Mouse (Mus musculus) embryonic facial prominence, embryonic 13.5 days (tissue): ENCODE results near the gene Cnga4. TPM values are rescaled to one million over a fixed set of nuclear protein-coding genes. Genes with fewer than 3 reads are reported as not detected.
A peak's percentile ranks its signal among the peaks of the same experiment; 100 is the strongest.
"Not testable (repeated sequence)": the region's sequence is repeated elsewhere in the genome, so short reads cannot be mapped to it uniquely, and the experiment has no call there.

ENCODE experiments used
- ATAC-seq: fragments of 200-750 bp; cut with Nextera tagmentation; 2 replicates; pipeline ENCODE4 v1.8.0; 2017; ENCODE audit warnings: low read depth; ENCODE audit not compliant: insufficient number of reproducible peaks, insufficient read depth, low FRiP score, low TSS enrichment
- H3K27ac ChIP-seq: fragments of 300-500 bp; sonication (generic); 2 replicates; pipeline ENCODE4 v1.5.1; 2015; ENCODE audit warnings: moderate library complexity, mild to moderate bottlenecking, inconsistent platforms
- H3K27me3 ChIP-seq: fragments of 300-500 bp; sonication (generic); 2 replicates; pipeline ENCODE4 v1.6.1; 2015; ENCODE audit warnings: mild to moderate bottlenecking, inconsistent platforms
- H3K36me3 ChIP-seq: fragments of 300-500 bp; sonication (generic); 2 replicates; pipeline ENCODE4 v1.6.1; 2015; ENCODE audit warnings: mild to moderate bottlenecking, inconsistent platforms
- H3K4me1 ChIP-seq: fragments of 300-500 bp; sonication (generic); 2 replicates; pipeline ENCODE4 v1.6.1; 2015; ENCODE audit warnings: inconsistent platforms
- H3K4me2 ChIP-seq: fragments of 300-500 bp; sonication (generic); 2 replicates; pipeline ENCODE4 v1.6.1; 2015; ENCODE audit warnings: moderate library complexity, mild to moderate bottlenecking, inconsistent platforms
- H3K4me3 ChIP-seq: fragments of 300-500 bp; sonication (generic); 2 replicates; pipeline ENCODE4 v1.5.1; 2015; ENCODE audit warnings: mild to moderate bottlenecking, inconsistent platforms
- H3K9ac ChIP-seq: fragments of 300-500 bp; sonication (generic); 2 replicates; pipeline ENCODE4 v1.6.1; 2015; ENCODE audit warnings: mild to moderate bottlenecking, inconsistent platforms
- H3K9me3 ChIP-seq: fragments of 300-500 bp; sonication (generic); 2 replicates; pipeline ENCODE4 v1.6.1; 2016; ENCODE audit warnings: inconsistent platforms
- WGBS: fragments of 180-500 bp; shearing (Covaris S2); methylation state at CpG from one replicate; pipeline ENCODE4 v1.1.7; 2015; ENCODE audit warnings: mixed read lengths; 5-methylcytosine and 5-hydroxymethylcytosine counted together
- polyA plus RNA-seq: library from polyadenylated mRNA; unstranded; fragments of >200 nt; fragmentation: Nextera tagmentation; extraction: Ambion mirVana; gene quantifications from 2 replicates; pipeline ENCODE4 v1.2.1, GENCODE M21; 2015

Cnga4 gene
- polyA plus RNA-seq, 1 experiment from 2014 or later: not detected

- H3K9ac ChIP-seq: no peak overlapping the region
- no peaks in the 10 kb centered on the region for H3K4me1 ChIP-seq
- 0 out of 2 replicates have a peak, but pooled peaks cover 2% of the 10 kb centered on the region for H3K27me3 ChIP-seq
- no peak overlapping the region for H3K27ac ChIP-seq
- ATAC-seq: no peak
- 88% methylated on average over 5 of the region's 5 CpGs for WGBS
- H3K36me3 ChIP-seq: no peaks in the 10 kb centered on the region
- no peak overlapping the region for H3K4me3 ChIP-seq
- H3K9me3 ChIP-seq: no peaks in the 10 kb centered on the region
- no peak overlapping the region for H3K4me2 ChIP-seq
Measured at GRCm38 (mm10) chr7:105418106-105418505, 13.7 kb downstream of the Cnga4 start.

DNA sequence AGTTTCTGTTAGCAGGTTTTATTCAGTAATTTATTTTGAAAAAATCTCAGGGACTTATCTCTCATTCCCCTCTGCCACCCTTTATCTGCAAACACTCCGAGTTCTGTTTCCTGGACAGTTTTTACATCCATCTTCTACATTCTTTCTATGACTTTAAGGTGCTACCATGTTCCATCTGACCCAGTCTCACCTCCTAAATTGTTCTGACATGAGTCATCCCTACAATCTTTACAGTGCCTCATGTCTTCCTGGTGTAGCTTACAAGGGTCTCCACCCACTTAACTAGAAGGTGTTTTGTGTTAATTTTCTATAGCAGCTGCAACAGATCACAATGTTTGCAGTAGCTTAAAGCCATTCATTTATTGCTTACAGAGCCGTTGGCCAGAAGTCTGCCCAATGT, 16.5 kb downstream of the Cnga4 start:
- H3K4me2 ChIP-seq: no peak overlapping the region
- H3K27ac ChIP-seq: no peak overlapping the region
- H3K9ac ChIP-seq: no peak overlapping the region
- peaks cover 6% of the 10 kb centered on the region for H3K4me1 ChIP-seq
- H3K9me3 ChIP-seq: no peaks in the 10 kb centered on the region
- ATAC-seq: no peak
- H3K27me3 ChIP-seq: peaks cover 30% of the 10 kb centered on the region
- 54% methylated on average over 2 of the region's 2 CpGs for WGBS
- no peak overlapping the region for H3K4me3 ChIP-seq
- no peaks in the 10 kb centered on the region for H3K36me3 ChIP-seq

- 25% methylated on average over 5 of the region's 5 CpGs for WGBS
- Histone ChIP-seq H3K27me3 (peaks cover 55% of the 10 kb centered on the region), H3K4me3 (no peak overlapping the region), H3K4me2 (no peak overlapping the region), H3K9me3 (no peaks in the 10 kb centered on the region), H3K9ac (no peak overlapping the region), H3K36me3 (no peaks in the 10 kb centered on the region), H3K4me1 (peaks cover 9% of the 10 kb centered on the region), H3K27ac (no peak overlapping the region)
- ATAC-seq: no peak
Measured at GRCm38 (mm10) chr7:105424368-105424767, 20.0 kb downstream of the Cnga4 start.

DNA sequence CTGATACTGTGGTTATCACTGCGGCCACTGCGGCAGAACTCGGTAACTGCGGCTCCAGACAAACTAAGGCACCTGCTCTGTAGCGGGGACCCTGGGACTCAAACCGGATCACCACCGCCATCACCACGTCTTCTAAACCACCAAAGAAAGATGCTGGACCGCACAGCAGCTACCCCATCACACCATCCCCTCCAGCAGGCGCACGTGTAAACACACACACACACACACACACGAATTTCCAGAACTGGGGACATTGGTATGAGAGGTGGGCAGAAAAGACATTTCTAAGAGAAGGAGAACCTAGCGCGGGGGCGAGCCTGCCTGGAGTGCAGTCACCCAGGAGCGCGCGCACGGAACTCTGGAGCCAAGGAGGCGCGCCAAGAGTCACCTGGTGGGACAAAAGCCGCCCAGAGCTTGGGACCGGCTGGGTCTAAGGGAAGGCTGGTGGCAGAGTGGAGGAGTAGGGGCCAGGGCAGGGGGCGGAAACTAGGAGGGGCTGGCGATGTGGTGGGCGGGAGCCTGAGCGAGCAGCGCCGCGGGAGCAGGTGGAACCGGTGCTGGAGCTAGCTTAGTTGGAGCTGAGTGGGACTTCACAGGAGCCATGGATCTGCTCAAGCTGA, 21.2 kb downstream of the Cnga4 start, which contains the start of gene Cckbr:
Cckbr (plus strand) TSS at position 308 of the 620 bp plus-strand sequence.
- WGBS: 1% methylated on average over 31 of the region's 31 CpGs
- peak within 1 kb of the TSS; percentile 36; the same call in 1 of the 2 replicates for H3K9ac ChIP-seq

DNA sequence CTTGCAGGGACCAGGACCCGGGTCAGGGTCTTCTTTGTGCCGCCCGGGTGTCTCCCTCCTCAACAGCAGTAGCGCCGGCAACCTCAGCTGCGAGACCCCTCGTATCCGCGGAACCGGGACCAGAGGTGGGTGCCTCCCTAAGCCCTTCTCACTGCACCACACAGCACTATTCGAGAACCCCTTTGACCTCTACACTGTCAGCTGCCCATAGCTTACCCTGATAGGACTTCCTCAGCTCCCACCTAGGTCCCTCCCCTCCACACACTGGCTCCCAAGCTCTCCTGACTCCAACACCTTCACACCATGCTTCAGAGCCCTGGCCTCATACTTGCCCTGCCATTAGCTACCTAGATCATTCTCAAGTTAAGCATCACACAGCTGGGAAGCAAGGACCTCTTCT, 21.7 kb downstream of the Cnga4 start:
- Histone ChIP-seq H3K27me3 (peaks cover 59% of the 10 kb centered on the region), H3K9me3 (no peaks in the 10 kb centered on the region), H3K36me3 (no peaks in the 10 kb centered on the region), H3K27ac (no peak overlapping the region), H3K4me2 (peak overlapping the region; percentile 78), H3K9ac (peak overlapping the region; percentile 36; the same call in 1 of the 2 replicates), H3K4me1 (peaks cover 9% of the 10 kb centered on the region), H3K4me3 (peak overlapping the region; percentile 44)
- 0 out of 2 replicates have a peak, but pooled peaks have one; percentile 28 for ATAC-seq
- 2% methylated on average over 11 of the region's 11 CpGs for WGBS

More for the DNA sequence above, 21.2 kb downstream of the Cnga4 start, which contains the start of gene Cckbr:
- Histone ChIP-seq H3K36me3 (no peaks in the 10 kb centered on the region), H3K4me1 (peaks cover 9% of the 10 kb centered on the region), H3K27me3 (peaks cover 59% of the 10 kb centered on the region), H3K4me3 (peak within 1 kb of the TSS; percentile 44), H3K9me3 (no peaks in the 10 kb centered on the region), H3K4me2 (peak within 1 kb of the TSS; percentile 78), H3K27ac (no peak within 1 kb of the TSS)
- peak; percentile 68 for ATAC-seq

- H3K27me3 ChIP-seq: peaks cover 18% of the 10 kb centered on the region
- H3K9me3 ChIP-seq: no peaks in the 10 kb centered on the region
- H3K36me3 ChIP-seq: no peaks in the 10 kb centered on the region
- no peak overlapping the region for H3K4me2 ChIP-seq
- no peaks in the 10 kb centered on the region for H3K4me1 ChIP-seq
- 54% methylated on average over 1 of the region's 1 CpGs for WGBS
- no peak overlapping the region for H3K9ac ChIP-seq
- no peak overlapping the region for H3K4me3 ChIP-seq
- no peak for ATAC-seq
- no peak overlapping the region for H3K27ac ChIP-seq
Measured at GRCm38 (mm10) chr7:105432058-105432457, 27.7 kb downstream of the Cnga4 start.

DNA sequence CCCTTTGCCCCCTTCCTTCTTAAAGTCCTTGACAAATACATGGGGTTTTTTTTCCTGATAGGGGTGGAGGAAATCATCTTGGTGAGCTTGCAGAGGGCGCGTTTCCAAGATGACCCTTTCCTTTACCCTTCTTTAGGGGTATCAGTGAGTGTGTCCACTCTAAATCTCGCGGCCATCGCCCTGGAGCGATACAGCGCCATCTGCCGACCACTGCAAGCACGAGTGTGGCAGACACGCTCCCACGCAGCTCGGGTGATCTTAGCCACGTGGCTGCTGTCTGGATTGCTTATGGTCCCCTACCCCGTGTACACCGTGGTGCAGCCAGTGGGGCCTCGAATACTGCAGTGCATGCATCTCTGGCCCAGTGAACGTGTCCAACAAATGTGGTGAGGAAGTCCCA, 29.5 kb downstream of the Cnga4 start:
- Histone ChIP-seq H3K4me2 (no peak overlapping the region), H3K4me3 (no peak overlapping the region), H3K9ac (no peak overlapping the region), H3K27ac (no peak overlapping the region), H3K27me3 (0 out of 2 replicates have a peak, but pooled peaks cover 4% of the 10 kb centered on the region), H3K36me3 (no peaks in the 10 kb centered on the region), H3K4me1 (no peaks in the 10 kb centered on the region), H3K9me3 (no peaks in the 10 kb centered on the region)
- 88% methylated on average over 17 of the region's 17 CpGs for WGBS
- ATAC-seq: no peak

DNA sequence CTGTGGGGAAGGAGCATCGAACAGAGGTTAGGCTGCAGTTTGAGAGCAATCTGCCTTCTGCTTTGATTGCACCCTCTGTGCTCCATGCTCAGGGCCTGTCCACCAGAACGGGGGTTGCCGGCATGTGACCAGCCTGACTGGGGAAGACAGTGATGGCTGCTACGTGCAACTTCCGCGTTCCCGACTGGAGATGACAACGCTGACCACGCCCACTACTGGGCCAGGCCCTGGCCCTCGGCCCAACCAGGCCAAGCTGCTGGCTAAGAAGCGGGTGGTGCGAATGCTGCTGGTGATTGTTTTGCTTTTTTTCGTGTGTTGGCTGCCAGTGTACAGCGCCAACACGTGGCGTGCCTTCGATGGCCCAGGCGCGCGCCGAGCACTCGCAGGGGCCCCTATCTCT, 30.4 kb downstream of the Cnga4 start:
- ATAC-seq: no peak
- Histone ChIP-seq H3K4me1 (no peaks in the 10 kb centered on the region), H3K9me3 (no peaks in the 10 kb centered on the region), H3K36me3 (no peaks in the 10 kb centered on the region), H3K27ac (no peak overlapping the region), H3K4me2 (no peak overlapping the region), H3K27me3 (0 out of 2 replicates have a peak, but pooled peaks cover under 1% of the 10 kb centered on the region), H3K9ac (no peak overlapping the region), H3K4me3 (no peak overlapping the region)
- whole genome bisulfite sequencing: 86% methylated on average over 22 of the region's 22 CpGs

- ATAC-seq: no peak
- Histone ChIP-seq H3K4me1 (no peaks in the 10 kb centered on the region), H3K27me3 (no peaks in the 10 kb centered on the region), H3K27ac (no peak overlapping the region), H3K9ac (no peak overlapping the region), H3K9me3 (no peaks in the 10 kb centered on the region), H3K4me3 (no peak overlapping the region), H3K36me3 (no peaks in the 10 kb centered on the region), H3K4me2 (no peak overlapping the region)
- WGBS: 54% methylated on average over 7 of the region's 7 CpGs
Measured at GRCm38 (mm10) chr7:105437979-105438772, 33.8 kb downstream of the Cnga4 start.

GRCm38 (mm10) chr7:105441426-105441825, 37.1 kb downstream of the Cnga4 start:
- Histone ChIP-seq H3K27ac (no peak overlapping the region), H3K4me3 (no peak overlapping the region), H3K9me3 (no peaks in the 10 kb centered on the region), H3K9ac (no peak overlapping the region), H3K4me2 (no peak overlapping the region), H3K36me3 (no peaks in the 10 kb centered on the region), H3K4me1 (no peaks in the 10 kb centered on the region), H3K27me3 (no peaks in the 10 kb centered on the region)
- 57% methylated on average over 4 of the region's 4 CpGs for WGBS
- ATAC-seq: no peak

DNA sequence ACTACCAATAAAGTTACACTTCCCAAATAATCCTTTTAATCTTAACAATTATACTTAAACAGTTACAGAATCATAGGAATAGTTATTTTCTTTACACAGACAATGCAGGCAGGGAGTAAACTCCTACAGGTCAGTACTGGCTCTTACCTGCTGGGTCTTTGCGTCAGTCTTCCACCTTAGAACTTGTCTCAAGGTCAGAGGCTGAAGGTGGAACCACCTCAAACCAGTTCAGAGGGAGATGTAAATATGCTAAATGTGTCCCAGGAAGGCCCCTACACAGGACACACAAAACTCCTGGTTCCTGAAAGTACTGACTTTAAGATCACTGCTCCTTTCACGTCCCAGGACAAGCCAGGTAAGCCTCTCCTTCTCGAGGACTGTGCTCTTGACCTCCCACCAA, 40.7 kb downstream of the Cnga4 start:
- Histone ChIP-seq H3K4me1 (no peaks in the 10 kb centered on the region), H3K9ac (no peak overlapping the region), H3K9me3 (no peaks in the 10 kb centered on the region), H3K4me2 (no peak overlapping the region), H3K4me3 (no peak overlapping the region), H3K36me3 (no peaks in the 10 kb centered on the region), H3K27ac (no peak overlapping the region), H3K27me3 (no peaks in the 10 kb centered on the region)
- ATAC-seq: no peak
- 77% methylated on average over 3 of the region's 3 CpGs for WGBS

DNA sequence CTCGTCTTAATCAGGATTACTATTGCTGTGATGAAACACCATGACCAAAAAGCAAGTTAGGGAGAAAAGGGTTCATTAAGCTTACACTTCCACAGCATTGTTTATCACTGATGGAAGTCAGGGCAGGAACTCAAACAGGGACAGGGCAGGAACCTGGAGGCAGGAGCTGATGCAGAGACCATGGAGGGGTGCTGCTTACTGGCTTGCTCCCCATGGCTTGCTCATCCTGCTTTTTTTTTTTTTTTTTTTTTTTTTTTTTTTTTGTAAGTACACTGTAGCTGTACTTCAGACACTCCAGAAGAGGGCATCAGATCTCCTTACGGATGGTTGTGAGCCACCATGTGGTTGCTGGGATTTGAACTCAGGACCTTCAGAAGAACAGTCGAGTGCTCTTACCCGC, 49.0 kb downstream of the Cnga4 start:
- H3K27ac ChIP-seq, ATAC-seq, H3K27me3 ChIP-seq, H3K4me3 ChIP-seq, H3K9me3 ChIP-seq, H3K36me3 ChIP-seq, H3K9ac ChIP-seq, H3K4me1 ChIP-seq, H3K4me2 ChIP-seq: not testable (repeated sequence)
- WGBS: 87% methylated on average over 4 of the region's 4 CpGs
